In the genomic region with DNA sequence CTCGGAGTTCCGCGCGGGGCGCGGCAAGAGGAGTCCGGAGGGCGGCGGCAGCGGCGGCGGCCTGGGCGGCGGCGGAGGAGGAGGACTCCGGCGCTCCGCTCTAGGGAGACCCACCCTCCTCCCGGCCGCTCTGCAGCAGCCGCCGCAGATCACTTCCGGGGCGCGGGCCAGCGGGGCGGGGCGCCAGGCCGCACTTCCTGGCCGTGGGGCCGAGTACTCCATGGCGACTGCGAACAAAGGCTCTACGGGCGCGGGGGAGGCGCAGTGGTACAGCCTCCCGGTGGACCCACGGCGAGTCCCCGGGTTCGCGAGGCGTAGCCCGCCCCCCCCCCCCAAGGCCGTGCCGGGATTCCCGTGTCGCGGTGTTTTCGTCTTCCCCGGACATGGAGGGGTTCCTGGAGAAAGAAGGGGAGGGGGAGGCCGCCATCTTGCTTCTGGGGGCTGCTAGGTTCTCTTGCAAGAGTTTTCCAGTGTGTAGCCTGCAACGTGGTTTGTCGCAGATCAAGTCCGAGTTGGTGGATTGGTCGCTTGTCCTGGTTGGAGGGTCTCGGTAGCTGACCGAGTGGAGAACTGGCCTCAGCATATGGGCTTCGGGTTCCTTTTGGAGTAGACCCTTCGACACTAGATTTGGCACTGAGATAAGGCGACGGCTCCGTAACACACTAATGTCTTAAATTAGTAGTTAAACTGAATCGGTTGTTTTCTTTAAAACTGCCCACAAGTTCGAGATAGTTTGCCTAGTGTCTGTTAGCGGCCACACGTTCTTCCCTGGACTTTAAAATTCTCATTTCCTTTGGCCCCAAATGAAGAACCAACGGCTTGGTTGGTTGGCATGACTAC, we compare ENCODE assay signal across 7 mouse cellular contexts. TPM values are rescaled to one million over a fixed set of nuclear protein-coding genes. Genes with fewer than 3 reads are reported as not detected.
DNase-seq lines count a peak whose midpoint lies in the region; ATAC-seq lines count a peak whose summit lies in the region.

A gene (minus strand): TSS at position 162 of the 840 bp plus-strand sequence.

- peak; percentile 100 for ATAC-seq in intestine, embryonic 16.5 days
- ATAC-seq in midbrain, embryonic 11.5 days (ENCODE audit: low FRiP score): peak; percentile 100

- H3K4me2 ChIP-seq in intestine, embryonic 16.5 days (ENCODE audit: low read depth, low read length): peak within 1 kb of the TSS; percentile 75
- peak within 1 kb of the TSS; percentile 81 for H3K4me2 ChIP-seq in midbrain, embryonic 11.5 days

- H3K4me1 ChIP-seq in intestine, embryonic 16.5 days (ENCODE audit: control insufficient read depth, insufficient read depth, low read length): peaks cover 9% of the 10 kb centered on the region
- peaks cover 10% of the 10 kb centered on the region for H3K4me1 ChIP-seq in midbrain, embryonic 11.5 days (ENCODE audit: control insufficient read depth, insufficient read depth, low read length)

- peak within 1 kb of the TSS; percentile 94 for H3K27ac ChIP-seq in intestine, embryonic 16.5 days (ENCODE audit: low read length)
- peak within 1 kb of the TSS; percentile 93 for H3K27ac ChIP-seq in midbrain, embryonic 11.5 days (ENCODE audit: low read depth, low read length)

- DNase-seq in adrenal gland, adult 18-20 months (ENCODE audit: low spot score in 2 of 2): peak; percentile 95 to 96
- DNase-seq in embryo, embryonic 11 days: peak; percentile 93
- peak; percentile 92 to 94 for DNase-seq in gastrocnemius, postnatal 36 days
- peak; percentile 95 to 97 for DNase-seq in left cerebral cortex, postnatal 36 days (ENCODE audit: low spot score in 2 of 2)
- DNase-seq in midbrain, embryonic 11.5 days (ENCODE audit: low spot score, missing footprints): peak; percentile 99
- peak; percentile 69 for DNase-seq in skeletal muscle tissue, adult 2 months (ENCODE audit: low read depth, low spot score)

- 10% methylated on average over 51 of the region's 69 CpGs for WGBS in intestine, embryonic 16.5 days
- WGBS in midbrain, embryonic 11.5 days: 14% methylated on average over 38 of the region's 69 CpGs

- no peaks in the 10 kb centered on the region for H3K36me3 ChIP-seq in intestine, embryonic 16.5 days (ENCODE audit: control insufficient read depth, insufficient read depth, low read length)
- no peaks in the 10 kb centered on the region for H3K36me3 ChIP-seq in midbrain, embryonic 11.5 days (ENCODE audit: control insufficient read depth, insufficient read depth, low read length)

- H3K9ac ChIP-seq in intestine, embryonic 16.5 days (ENCODE audit: low read depth, low read length): peak within 1 kb of the TSS; percentile 90
- H3K9ac ChIP-seq in midbrain, embryonic 11.5 days (ENCODE audit: low read length): peak within 1 kb of the TSS; percentile 90

- peak within 1 kb of the TSS; percentile 86 for H3K4me3 ChIP-seq in intestine, embryonic 16.5 days (ENCODE audit: low read length)
- H3K4me3 ChIP-seq in midbrain, embryonic 11.5 days (ENCODE audit: low read depth, low read length): peak within 1 kb of the TSS; percentile 94

- H3K9me3 ChIP-seq in intestine, embryonic 16.5 days (ENCODE audit: control insufficient read depth, low read length): no peaks in the 10 kb centered on the region
- H3K9me3 ChIP-seq in midbrain, embryonic 11.5 days (ENCODE audit: control insufficient read depth, low read length): no peaks in the 10 kb centered on the region

- intact Hi-C loops in gastrocnemius, postnatal 36 days (cut with DNase I): loop anchor here (5.0 kb wide), 2 partner anchors 48 to 247 kb away; a partner anchor contains a TSS
- intact Hi-C loops in left cerebral cortex, postnatal 36 days (cut with DNase I): loop anchor here (5.0 kb wide), 1 partner anchor 48 kb away; a partner anchor contains a TSS

- H3K27me3 ChIP-seq in intestine, embryonic 16.5 days (replicated peaks; ENCODE audit: control insufficient read depth, insufficient read depth, low read length): no peaks in the 10 kb centered on the region
- no peaks in the 10 kb centered on the region for H3K27me3 ChIP-seq in midbrain, embryonic 11.5 days (ENCODE audit: control insufficient read depth, insufficient read depth, low read length)

RNA-seq across cellular contexts. Expression of the gene that starts here (rescaled TPM):
- 10 to 100 TPM; 51.6 to 60.8 TPM for total RNA-seq in adrenal gland, adult 18-20 months (2021)
- total RNA-seq in gastrocnemius, postnatal 36 days (2021): 10 to 100 TPM; 20.1 to 22.7 TPM
- polyA plus RNA-seq in intestine, embryonic 16.5 days (2015; fragmentation: Nextera tagmentation; extraction: Ambion mirVana): 89.6 and 94.9 TPM in 2 replicates
- total RNA-seq in left cerebral cortex, postnatal 36 days (2021): 10 to 100 TPM; 60.9 to 61.8 TPM
- 137 and 138 TPM in 2 replicates for polyA plus RNA-seq in midbrain, embryonic 11.5 days (2014; fragmentation: Nextera tagmentation; extraction: Ambion mirVana)

Comparison
In these comparisons a context has a peak if more than half of its experiments do, and no peak if none do; other contexts are left out.
1. Peak in every context shown above with its lines: DNase-seq, ATAC-seq, H3K4me3 ChIP-seq and H3K27ac ChIP-seq.